Mouse (Mus musculus) bone marrow, adult 2 months (tissue): Measurements from ENCODE around the gene Gm49378.

Experiments
- CTCF ChIP-seq: fragments of 200-500 bp; IDR thresholded peaks from 2 replicates; pipeline ENCODE4 v1.5.1; 2011; ENCODE audit warnings: low read length, control low read depth; ENCODE audit not compliant: control insufficient read depth, insufficient read depth
- POLR2A ChIP-seq: fragments of 200-500 bp; IDR thresholded peaks from 2 replicates; pipeline ENCODE4 v1.6.1; 2011; ENCODE audit warnings: low read depth, mild to moderate bottlenecking, control low read depth, low read length, borderline replicate concordance; ENCODE audit not compliant: control insufficient read depth

- TF ChIP-seq POLR2A = no peak
- TF ChIP-seq CTCF = no peak
These were observed 41.5 kb downstream of the Gm49378 start for GRCm38 (mm10) chr14:55596036-55596690.
